Mouse (Mus musculus) liver, postnatal 0 days (tissue): ENCODE measurements around the gene Ctnnbip1. TPM values are rescaled to one million over a fixed set of nuclear protein-coding genes. Genes with fewer than 3 reads are reported as not detected.
A peak's percentile ranks its signal among the peaks of the same experiment; 100 is the strongest.

Experiments used
- ATAC-seq: fragments of 200-750 bp; cut with Nextera tagmentation; 2 replicates; pipeline ENCODE4 v1.8.0; 2017; ENCODE audit warnings: mild to moderate bottlenecking, moderate library complexity
- DNase-seq: peaks from one replicate; pipeline ENCODE4 v3.0.0-alpha.2; 2016
- H3K27ac ChIP-seq: fragments of 300-500 bp; sonication (generic); 2 replicates; pipeline ENCODE4 v1.5.1; 2014; ENCODE audit warnings: antibody characterized with exemption, moderate library complexity, mild to moderate bottlenecking, low read depth
- H3K27me3 ChIP-seq: fragments of 300-500 bp; sonication (generic); 2 replicates; pipeline ENCODE4 v1.6.1; 2014; ENCODE audit warnings: low read length, control low read depth, mixed read lengths; ENCODE audit not compliant: insufficient read depth
- H3K36me3 ChIP-seq: fragments of 300-500 bp; sonication (generic); replicated peaks from 2 replicates; pipeline ENCODE4 v1.6.1; 2014; ENCODE audit warnings: mild to moderate bottlenecking, control low read depth, low read length, moderate library complexity, mixed read lengths; ENCODE audit not compliant: insufficient read depth
- H3K4me1 ChIP-seq: fragments of 300-500 bp; sonication (generic); 2 replicates; pipeline ENCODE4 v1.6.1; 2014; ENCODE audit warnings: antibody characterized with exemption, mild to moderate bottlenecking, control low read depth; ENCODE audit not compliant: insufficient read depth
- H3K4me2 ChIP-seq: fragments of 300-500 bp; sonication (generic); 2 replicates; pipeline ENCODE4 v1.6.1; 2014; ENCODE audit warnings: low read depth, mild to moderate bottlenecking, low read length, moderate library complexity, mixed read lengths
- H3K4me3 ChIP-seq: fragments of 300-500 bp; sonication (generic); 2 replicates; pipeline ENCODE4 v1.5.1; 2014; ENCODE audit warnings: low read depth, low read length
- H3K9ac ChIP-seq: fragments of 300-500 bp; sonication (generic); replicated peaks from 2 replicates; pipeline ENCODE4 v1.6.1; 2014; ENCODE audit warnings: mild to moderate bottlenecking, moderate library complexity
- H3K9me3 ChIP-seq: fragments of 300-500 bp; sonication (generic); 2 replicates; pipeline ENCODE4 v1.6.1; 2016; ENCODE audit warnings: mild to moderate bottlenecking, control low read depth, low read length, mixed read lengths
- CTCF ChIP-seq: sonication (generic); IDR thresholded peaks from 2 replicates; pipeline ENCODE4 v1.5.1; 2016; ENCODE audit warnings: antibody characterized with exemption, low read depth
- EP300 ChIP-seq: IDR thresholded peaks from 2 replicates; pipeline ENCODE4 v1.6.1; 2016; ENCODE audit warnings: antibody characterized with exemption, low read depth, mild to moderate bottlenecking
- WGBS: fragments of 180-500 bp; shearing (Covaris S2); extraction: QIAGEN DNeasy Blood & Tissue Kit; methylation state at CpG from one replicate; pipeline ENCODE4 v1.1.7; 2014; ENCODE audit not compliant: insufficient replicate concordance; 5-methylcytosine and 5-hydroxymethylcytosine counted together
- polyA plus RNA-seq: library from polyadenylated mRNA; unstranded; fragments of >200 nt; fragmentation: Nextera tagmentation; extraction: Ambion mirVana; gene quantifications from 2 replicates; pipeline ENCODE4 v1.2.1, GENCODE M21; 2015

Ctnnbip1 gene
- polyA plus RNA-seq, 1 experiment from 2014 or later: 12.8 TPM

DNA sequence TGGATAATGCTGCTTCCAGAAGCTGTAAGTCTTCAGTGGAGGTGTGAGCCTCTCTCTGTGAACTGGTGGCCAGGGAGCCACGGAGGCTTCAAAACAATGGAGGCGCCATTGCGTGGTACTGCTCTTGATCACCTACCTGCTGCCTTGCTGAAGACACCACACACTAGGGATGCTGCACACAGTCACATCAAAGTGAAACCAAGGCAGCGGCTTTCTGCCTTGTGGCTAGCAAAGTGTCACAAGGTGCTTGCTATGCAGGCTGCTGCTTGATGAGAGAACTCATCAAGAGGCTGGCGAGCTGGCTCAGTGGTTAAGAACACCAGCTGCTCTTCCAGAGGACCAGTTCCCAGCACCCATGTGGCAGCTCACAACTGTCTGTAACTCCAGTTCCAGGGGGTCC is 2.3 kb upstream of the Ctnnbip1 start:
- Histone ChIP-seq H3K27ac (no peak overlapping the region), H3K36me3 (no peaks in the 10 kb centered on the region), H3K4me2 (no peak overlapping the region), H3K27me3 (no peaks in the 10 kb centered on the region), H3K9me3 (no peaks in the 10 kb centered on the region), H3K9ac (no peak overlapping the region), H3K4me1 (peaks cover 7% of the 10 kb centered on the region; the same call in 1 of the 2 replicates), H3K4me3 (no peak overlapping the region)
- 86% methylated on average over 5 of the region's 5 CpGs for WGBS
- ATAC-seq (no peak), DNase-seq (no peak)
- no peak for TF ChIP-seq CTCF
- no peak for TF ChIP-seq EP300

DNA sequence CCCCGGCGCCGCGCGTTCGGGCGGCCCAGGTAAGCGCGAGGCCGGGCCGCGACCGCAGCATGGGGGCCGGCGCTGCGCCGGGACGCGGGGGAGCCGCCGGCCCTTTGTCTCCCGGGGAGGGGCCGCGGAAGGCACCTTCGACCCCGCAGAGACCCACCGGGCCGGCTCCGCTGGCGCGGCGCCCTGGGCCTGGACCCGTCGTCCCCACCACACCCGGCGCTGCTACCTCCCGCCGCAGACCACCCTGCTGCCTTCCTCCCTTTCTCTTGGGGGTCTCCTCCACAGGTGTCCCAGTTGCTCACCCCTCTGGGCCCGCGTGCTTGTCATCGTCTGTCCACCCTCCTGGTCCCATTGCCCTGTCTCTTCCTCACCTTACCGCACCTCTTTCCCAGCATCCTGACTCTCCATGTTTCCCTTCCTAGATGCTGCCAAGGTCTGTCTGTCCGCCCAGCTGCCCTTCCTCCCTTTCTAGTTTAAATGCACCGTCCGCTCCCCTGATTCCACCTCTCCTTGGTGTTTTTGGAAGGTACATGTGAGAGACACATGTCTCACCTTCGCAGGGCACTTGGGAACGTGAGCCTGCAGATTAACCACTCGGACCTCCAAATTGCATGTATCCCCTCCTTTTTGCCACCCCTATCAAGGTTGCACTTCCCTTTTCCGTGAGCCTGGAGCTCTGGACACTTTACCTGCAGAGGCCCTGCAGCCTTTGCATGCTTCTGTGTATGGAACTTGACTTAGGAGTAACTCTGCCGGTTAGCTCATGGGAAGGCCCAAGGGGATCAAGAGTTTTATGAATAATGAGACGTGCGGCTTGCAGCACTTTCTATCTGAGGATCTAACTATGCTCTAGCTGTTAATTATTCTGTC is 550 bp downstream of the Ctnnbip1 start:
- H3K27me3 ChIP-seq: no peaks in the 10 kb centered on the region
- peak overlapping the region; percentile 86 for H3K4me2 ChIP-seq
- no peak for DNase-seq
- no peaks in the 10 kb centered on the region for H3K36me3 ChIP-seq
- H3K4me3 ChIP-seq: peak overlapping the region; percentile 57
- H3K9me3 ChIP-seq: no peaks in the 10 kb centered on the region
- H3K27ac ChIP-seq: peak overlapping the region; percentile 41; the same call in 1 of the 2 replicates
- TF ChIP-seq CTCF (no peak), EP300 (no peak)
- ATAC-seq: no peak
- H3K4me1 ChIP-seq: peaks cover 18% of the 10 kb centered on the region
- WGBS: 15% methylated on average over 20 of the region's 52 CpGs
- peak overlapping the region; percentile 61 for H3K9ac ChIP-seq

DNA sequence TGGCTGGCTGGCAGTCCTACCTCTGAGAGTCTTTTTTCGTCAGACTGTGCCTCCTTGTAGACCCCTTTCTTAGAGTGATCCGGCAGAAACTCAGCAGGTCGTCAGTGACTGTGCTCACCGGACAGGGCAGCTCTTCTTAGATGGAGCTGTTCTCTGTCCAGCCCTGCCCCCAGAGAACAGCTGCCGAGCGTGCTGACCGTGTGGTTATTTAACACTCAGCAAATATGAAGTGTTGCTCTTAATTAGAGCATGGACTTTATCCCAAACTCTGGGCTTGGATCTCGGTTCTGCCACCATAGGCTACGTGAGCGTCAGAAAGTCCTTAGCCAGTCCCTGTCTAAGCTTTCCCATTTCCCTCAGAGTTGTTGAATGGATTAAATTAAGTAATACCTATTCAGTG is 3.2 kb downstream of the Ctnnbip1 start:
- H3K9ac ChIP-seq: no peak overlapping the region
- no peaks in the 10 kb centered on the region for H3K27me3 ChIP-seq
- H3K27ac ChIP-seq: no peak overlapping the region
- WGBS: 60% methylated on average over 10 of the region's 10 CpGs
- no peak for TF ChIP-seq CTCF
- TF ChIP-seq EP300: no peak
- H3K9me3 ChIP-seq: no peaks in the 10 kb centered on the region
- DNase-seq (no peak), ATAC-seq (no peak)
- no peaks in the 10 kb centered on the region for H3K36me3 ChIP-seq
- peak overlapping the region; percentile 27 for H3K4me2 ChIP-seq
- no peak overlapping the region for H3K4me3 ChIP-seq
- H3K4me1 ChIP-seq: peaks cover 23% of the 10 kb centered on the region

DNA sequence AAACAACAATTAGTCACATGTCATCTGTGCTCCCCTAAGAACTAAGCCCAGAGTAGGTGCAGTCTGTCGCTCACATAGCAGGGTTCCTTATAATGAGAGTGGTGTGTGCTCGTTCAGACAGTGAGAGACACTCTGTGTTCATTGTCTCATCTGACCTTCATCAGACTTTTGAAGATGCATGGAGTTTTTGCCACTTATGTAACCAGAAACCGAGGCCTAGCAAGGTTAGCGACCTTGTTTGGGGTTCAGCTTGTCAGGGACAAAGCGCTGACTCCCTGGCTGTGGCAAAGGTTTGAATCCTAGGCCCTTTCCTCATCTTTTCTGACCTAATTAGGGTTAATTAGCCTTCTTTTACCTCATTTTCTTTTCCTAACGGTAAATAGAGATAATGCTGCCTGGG is 5.9 kb downstream of the Ctnnbip1 start:
- Histone ChIP-seq H3K9ac (no peak overlapping the region), H3K4me3 (no peak overlapping the region), H3K27ac (no peak overlapping the region), H3K9me3 (no peaks in the 10 kb centered on the region), H3K4me1 (peaks cover 16% of the 10 kb centered on the region), H3K36me3 (no peaks in the 10 kb centered on the region), H3K4me2 (no peak overlapping the region), H3K27me3 (no peaks in the 10 kb centered on the region)
- TF ChIP-seq CTCF (no peak), EP300 (no peak)
- ATAC-seq: no peak
- 72% methylated on average over 6 of the region's 6 CpGs for WGBS
- no peak for DNase-seq

DNA sequence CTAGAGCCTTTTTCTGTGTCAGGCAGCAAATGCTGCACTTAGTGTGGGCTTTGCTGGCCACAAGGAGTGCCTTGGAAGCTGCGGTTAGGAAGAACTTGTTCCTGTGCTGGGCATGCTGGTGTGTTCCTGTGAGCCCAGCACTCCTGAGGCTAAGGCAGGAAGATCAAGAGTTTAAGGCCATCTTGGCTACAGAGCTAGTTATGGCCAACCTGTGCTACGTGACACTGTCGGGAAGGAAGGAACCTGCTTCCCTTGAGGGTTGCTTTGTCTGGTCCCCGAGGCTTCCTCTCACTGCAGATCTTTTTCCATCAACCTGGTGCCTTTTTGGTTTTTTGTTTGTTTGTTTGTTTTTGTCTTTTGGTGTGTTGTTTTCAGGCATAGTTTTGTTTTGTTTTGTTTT is 7.1 kb downstream of the Ctnnbip1 start:
- Histone ChIP-seq H3K9me3 (no peaks in the 10 kb centered on the region), H3K36me3 (no peaks in the 10 kb centered on the region), H3K27ac (no peak overlapping the region), H3K9ac (no peak overlapping the region), H3K4me2 (no peak overlapping the region), H3K4me3 (no peak overlapping the region), H3K4me1 (peaks cover 16% of the 10 kb centered on the region), H3K27me3 (no peaks in the 10 kb centered on the region)
- 69% methylated on average over 4 of the region's 4 CpGs for WGBS
- TF ChIP-seq EP300 (no peak), CTCF (no peak)
- ATAC-seq: no peak
- no peak for DNase-seq

DNA sequence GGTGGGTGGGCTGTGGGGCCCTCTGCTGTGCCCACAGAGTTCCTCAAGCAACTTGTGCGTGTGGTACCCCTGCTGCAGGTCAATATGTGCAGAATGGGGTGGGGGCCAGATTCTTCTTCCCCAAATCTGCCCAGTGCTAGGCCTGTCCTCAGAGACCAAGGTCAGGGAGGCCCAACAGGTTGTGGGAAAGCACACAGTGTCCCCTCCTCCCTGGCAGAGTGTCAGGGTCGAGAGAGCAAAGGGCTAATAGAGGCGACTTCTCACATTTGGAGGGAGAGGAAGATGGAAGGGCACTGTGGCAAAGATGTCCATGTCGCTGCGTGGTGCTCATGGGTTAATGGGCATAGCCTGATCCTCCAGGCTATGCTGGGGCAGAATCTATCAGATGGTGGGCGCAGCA is 7.8 kb downstream of the Ctnnbip1 start:
- ATAC-seq: no peak

More for the DNA sequence above, 7.8 kb downstream of the Ctnnbip1 start:
- no peak overlapping the region for H3K4me3 ChIP-seq
- no peak for TF ChIP-seq CTCF
- TF ChIP-seq EP300: no peak
- no peak overlapping the region for H3K27ac ChIP-seq
- peaks cover 16% of the 10 kb centered on the region for H3K4me1 ChIP-seq
- H3K9ac ChIP-seq: no peak overlapping the region
- WGBS: 77% methylated on average over 6 of the region's 6 CpGs
- no peaks in the 10 kb centered on the region for H3K9me3 ChIP-seq
- no peaks in the 10 kb centered on the region for H3K36me3 ChIP-seq
- no peaks in the 10 kb centered on the region for H3K27me3 ChIP-seq
- H3K4me2 ChIP-seq: no peak overlapping the region
- no peak for DNase-seq
